Mouse (Mus musculus): ENCODE measurements around the gene Cflar. TPM values are rescaled to one million over a fixed set of nuclear protein-coding genes. Genes with fewer than 3 reads are reported as not detected.
A peak's percentile ranks its signal among the peaks of the same experiment; 100 is the strongest.
"Not testable (repeated sequence)": the region's sequence is repeated elsewhere in the genome, so short reads cannot be mapped to it uniquely, and the experiment has no call there.

The Cflar gene
- total RNA-seq, 1 experiment from 2014 or later, result 127 TPM

DNA sequence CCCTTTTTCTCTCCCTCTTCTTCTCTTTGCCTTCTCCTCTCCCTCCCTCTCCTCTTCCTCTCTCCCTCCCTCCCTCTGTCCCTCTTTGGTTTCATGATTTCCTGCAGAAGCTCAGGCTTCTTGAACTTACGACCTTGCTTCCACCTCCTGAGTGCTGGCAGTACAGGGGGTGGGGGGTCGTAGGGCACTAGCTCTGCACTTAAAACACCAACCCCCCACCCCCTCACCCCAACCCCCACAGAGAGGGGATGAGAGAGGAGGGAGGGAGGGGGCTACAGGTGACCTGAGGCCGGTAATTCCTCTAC lies 84.7 kb downstream of the Cflar start:
- no peak for ATAC-seq (replicated peaks in 1 of 2; ENCODE audit: insufficient read depth in 1 of 2, low FRiP score in 2 of 2, low TSS enrichment in 1 of 2, low read depth in 1 of 2, poor library complexity in 2 of 2, severe bottlenecking in 2 of 2)

DNA sequence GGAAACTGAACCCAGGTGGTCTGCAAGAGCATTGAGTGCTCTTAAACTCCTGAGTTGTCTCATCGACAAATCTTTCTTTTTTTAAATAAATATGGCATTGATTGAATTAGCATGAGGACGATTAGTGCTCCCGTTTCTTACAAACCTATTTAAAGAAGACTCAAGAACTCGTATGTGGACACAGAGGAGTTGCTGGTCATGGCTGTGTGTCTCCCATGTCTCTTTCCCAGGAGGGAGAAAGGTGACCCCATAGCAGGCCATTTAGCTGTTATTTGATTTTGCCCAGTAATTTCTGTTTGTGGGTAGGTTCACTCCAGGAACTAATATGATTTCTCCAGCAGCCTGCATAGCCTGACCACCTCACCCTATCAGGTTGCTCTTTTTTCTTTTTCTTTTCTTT lies 85.5 kb downstream of the Cflar start:
- no peak for ATAC-seq (replicated peaks in 1 of 2; ENCODE audit: insufficient read depth in 1 of 2, low FRiP score in 2 of 2, low TSS enrichment in 1 of 2, low read depth in 1 of 2, poor library complexity in 2 of 2, severe bottlenecking in 2 of 2)

DNA sequence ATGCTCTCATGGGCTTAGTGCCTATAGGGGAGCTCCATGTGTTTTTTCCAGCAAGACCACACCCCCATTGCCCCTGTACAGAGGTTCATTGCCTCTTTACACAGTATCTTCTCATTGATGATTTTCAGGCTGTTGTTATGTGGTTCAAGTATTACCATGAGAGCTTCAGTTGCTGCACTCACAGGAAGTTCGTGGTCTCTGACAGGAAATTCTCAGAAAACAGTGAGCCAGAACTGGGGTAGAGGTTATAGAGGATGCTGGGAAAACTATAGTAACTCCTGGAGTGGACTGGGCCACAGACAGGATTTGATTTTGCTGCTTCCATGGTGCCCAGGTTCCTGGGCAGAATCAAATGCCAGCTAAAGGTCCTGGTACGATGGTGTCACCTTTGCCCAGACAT lies 86.1 kb downstream of the Cflar start:
- ATAC-seq (replicated peaks in 1 of 2; ENCODE audit: insufficient read depth in 1 of 2, low FRiP score in 2 of 2, low TSS enrichment in 1 of 2, low read depth in 1 of 2, poor library complexity in 2 of 2, severe bottlenecking in 2 of 2), result peak; percentile 52 to 55

GRCm38 (mm10) chr1:58798911-58799310 lies 87.6 kb downstream of the Cflar start:
- ATAC-seq (replicated peaks in 1 of 2; ENCODE audit: insufficient read depth in 1 of 2, low FRiP score in 2 of 2, low TSS enrichment in 1 of 2, low read depth in 1 of 2, poor library complexity in 2 of 2, severe bottlenecking in 2 of 2), result no peak

- ATAC-seq (replicated peaks in 1 of 2; ENCODE audit: insufficient read depth in 1 of 2, low FRiP score in 2 of 2, low TSS enrichment in 1 of 2, low read depth in 1 of 2, poor library complexity in 2 of 2, severe bottlenecking in 2 of 2), result not testable (repeated sequence)
These were observed 89.3 kb downstream of the Cflar start for GRCm38 (mm10) chr1:58800644-58801043.

DNA sequence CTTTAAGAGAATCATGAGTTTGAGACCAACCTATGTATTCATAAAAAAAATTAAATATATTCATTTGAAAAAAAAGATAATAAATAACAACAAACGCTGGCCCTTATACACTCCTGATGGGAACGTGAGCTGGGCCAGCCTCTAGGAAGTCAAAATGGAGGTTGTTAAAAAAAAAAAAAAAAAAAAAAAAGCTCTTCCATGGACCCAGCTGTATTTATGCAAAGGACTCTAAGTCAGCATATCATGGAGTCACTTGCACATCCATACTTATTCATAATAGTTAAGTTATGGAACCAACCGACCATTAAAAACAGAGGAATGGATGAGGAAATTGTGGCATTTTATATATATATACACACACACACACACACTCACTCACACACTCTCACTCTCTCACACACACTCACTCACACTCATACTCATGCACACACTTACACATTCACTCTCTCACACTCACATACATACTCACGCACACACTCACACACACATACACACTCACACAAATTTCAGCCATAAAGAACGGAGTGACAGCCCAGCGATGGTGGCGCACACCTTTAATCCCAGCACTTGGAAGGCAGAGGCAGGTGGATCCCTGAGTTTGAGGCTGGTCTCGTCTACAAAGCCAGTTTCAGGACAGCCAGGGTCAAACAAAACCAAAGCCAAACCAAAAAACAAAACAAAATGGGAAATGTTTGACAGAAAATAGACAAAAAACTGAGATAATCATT lies 90.4 kb downstream of the Cflar start:
- no peak for ATAC-seq (replicated peaks in 1 of 2; ENCODE audit: insufficient read depth in 1 of 2, low FRiP score in 2 of 2, low TSS enrichment in 1 of 2, low read depth in 1 of 2, poor library complexity in 2 of 2, severe bottlenecking in 2 of 2)

DNA sequence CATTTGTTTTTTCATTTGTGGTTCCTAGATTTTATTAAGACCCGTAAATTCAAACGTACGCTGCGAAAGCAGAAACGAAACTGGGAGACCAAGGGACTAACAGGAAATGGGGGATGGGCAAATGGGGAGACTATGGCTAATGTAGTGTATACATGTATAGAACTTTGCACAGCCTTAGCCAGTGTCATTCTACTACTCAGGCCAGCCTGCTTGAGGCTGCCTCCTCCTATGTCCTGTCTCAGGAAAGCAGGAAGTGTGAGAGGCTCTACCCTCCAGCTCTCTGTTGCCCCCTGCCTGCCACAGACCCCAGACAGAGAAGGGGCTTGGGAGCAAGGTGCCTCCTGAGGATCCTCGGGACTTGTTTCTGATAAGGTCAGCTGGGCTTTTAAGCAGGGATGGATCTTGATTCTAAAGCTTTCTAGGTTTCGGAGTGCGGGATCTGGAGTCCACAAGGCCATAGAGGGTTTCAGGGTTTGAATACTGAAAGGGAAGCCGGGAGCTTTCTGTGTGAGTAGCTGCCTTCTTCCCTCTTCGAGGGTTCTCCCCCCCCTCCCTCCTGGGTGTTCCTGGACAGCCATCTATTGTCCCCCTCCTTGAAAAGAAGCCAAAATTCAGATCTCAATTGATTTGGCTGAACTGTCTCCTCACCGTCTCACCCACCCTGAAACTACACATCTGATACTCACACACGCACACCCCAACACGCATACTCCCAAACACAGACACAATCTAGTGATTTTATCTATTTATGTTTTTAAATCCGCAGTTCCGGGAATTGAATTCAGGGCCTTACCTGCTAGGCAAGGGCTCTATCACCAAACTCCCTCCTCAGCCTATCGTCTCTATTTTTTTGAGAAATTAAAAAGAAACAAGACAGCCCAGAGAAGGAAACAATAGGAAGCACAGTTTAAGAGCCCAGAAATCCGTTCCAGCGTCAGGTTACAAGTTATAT lies 91.3 kb downstream of the Cflar start:
- peak; percentile 92 to 94 for ATAC-seq (replicated peaks in 1 of 2; ENCODE audit: insufficient read depth in 1 of 2, low FRiP score in 2 of 2, low TSS enrichment in 1 of 2, low read depth in 1 of 2, poor library complexity in 2 of 2, severe bottlenecking in 2 of 2)

DNA sequence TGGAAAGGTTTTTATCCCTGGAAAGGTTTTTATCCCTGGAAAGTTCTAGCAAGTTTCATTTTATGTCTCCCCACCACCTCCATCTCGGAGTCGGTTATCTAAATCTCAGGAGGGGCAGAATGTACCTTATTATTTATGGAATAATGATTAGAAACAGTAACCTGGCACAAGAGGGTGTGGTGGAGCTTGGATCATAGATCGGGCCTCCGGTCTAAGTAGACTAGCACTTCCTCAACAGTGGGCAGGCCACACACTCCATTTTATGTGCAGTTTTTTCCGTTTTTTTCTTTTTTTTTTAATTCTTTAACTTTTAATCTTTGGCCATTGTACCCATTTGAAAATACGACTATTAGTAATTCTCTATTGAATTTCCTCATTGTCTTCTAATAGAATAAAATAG lies 92.2 kb downstream of the Cflar start:
- no peak for ATAC-seq (replicated peaks in 1 of 2; ENCODE audit: insufficient read depth in 1 of 2, low FRiP score in 2 of 2, low TSS enrichment in 1 of 2, low read depth in 1 of 2, poor library complexity in 2 of 2, severe bottlenecking in 2 of 2)

DNA sequence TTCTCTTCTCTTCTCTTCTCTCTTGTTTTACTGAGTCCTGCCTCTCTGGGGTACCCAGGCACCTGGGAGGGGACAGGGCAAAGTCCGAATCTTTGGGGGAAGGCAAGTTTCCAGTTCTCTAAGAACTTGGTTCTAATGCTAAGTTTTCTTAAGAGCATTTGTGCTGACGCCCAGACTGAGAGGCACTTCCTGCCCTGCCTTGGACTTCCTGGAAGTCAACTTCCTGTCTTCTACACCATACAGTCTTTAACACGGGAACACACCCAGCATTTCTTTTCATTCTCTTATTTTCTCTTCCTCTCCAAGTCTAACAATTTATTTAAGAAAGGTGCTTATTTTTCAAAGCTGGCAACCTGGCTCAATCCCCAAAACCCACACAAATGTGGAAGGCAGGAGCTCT lies 95.3 kb downstream of the Cflar start:
- no peak for ATAC-seq (replicated peaks in 1 of 2; ENCODE audit: insufficient read depth in 1 of 2, low FRiP score in 2 of 2, low TSS enrichment in 1 of 2, low read depth in 1 of 2, poor library complexity in 2 of 2, severe bottlenecking in 2 of 2)

Other genes with a start within 250 kb of the Cflar start
- 70.3 and 87.7 TPM in 2 replicates for gene Orc2, start 206.4 kb upstream of the Cflar start, total RNA-seq (2017)
- gene Fam126b, start 125.2 kb upstream of the Cflar start, total RNA-seq (2017), result 17.9 and 35.1 TPM in 2 replicates
- gene Ndufb3, start 125.1 kb upstream of the Cflar start, total RNA-seq (2017), result 51.0 and 89.8 TPM in 2 replicates
- gene Als2cr12, start 15.5 kb upstream of the Cflar start, total RNA-seq (2017), result not detected in 2 replicates
- 145 and 152 TPM in 2 replicates for gene Casp8, start 83.9 kb downstream of the Cflar start, total RNA-seq (2017)

All from hematopoietic stem cell, adult 5-6 weeks (primary cell).